In genomic region chr11:100721776-100722492, GRCm38 (mm10) we compare ENCODE assay signal across 10 mouse cellular contexts. TPM values are rescaled to one million over a fixed set of nuclear protein-coding genes. Genes with fewer than 3 reads are reported as not detected.
DNase-seq lines count a peak whose midpoint lies in the region; ATAC-seq and TF ChIP-seq lines count a peak whose summit lies in the region.
"Had no signal": no experiment of that assay in that cellular context is flagged by ENCODE, and none has a peak within 500 bp of the region (broad histone marks: within the 10 kb centered on the region; RNA-seq: fewer than 3 reads in every experiment).

No protein-coding gene starts in this region.

- ATAC-seq in megakaryocyte-erythroid progenitor cell, adult 5-6 weeks (replicated peaks; ENCODE audit: low FRiP score, low TSS enrichment, poor library complexity, severe bottlenecking): peak; percentile 86
- no peak for ATAC-seq in inflammation-experienced regulatory T-cells, adult 6 months
- ATAC-seq: forebrain, embryonic 14.5 days had no signal

- H3K4me1 ChIP-seq in cortical plate, adult 2 months (ENCODE audit: control insufficient read depth, insufficient read depth, low read length): peaks cover 26% of the 10 kb centered on the region

- TF ChIP-seq CTCF in layer of hippocampus, adult 2 months (conservative IDR thresholded peaks at IDR 0.05): no peak
- TF ChIP-seq CTCF in cortical plate, adult 2 months (IDR thresholded peaks at IDR 0.05; ENCODE audit: extremely low read depth, insufficient read depth, low read length): no peak

- H3K4me3 ChIP-seq in layer of hippocampus, adult 2 months: no peak overlapping the region
- H3K4me3 ChIP-seq in cortical plate, adult 2 months (ENCODE audit: insufficient read depth, low read length): no peak overlapping the region

- no peak for TF ChIP-seq POLR2A in cortical plate, adult 2 months (IDR thresholded peaks at IDR 0.05; ENCODE audit: extremely low read depth, insufficient read depth, low read length)

- no peak for DNase-seq in layer of hippocampus, adult 2 months (ENCODE audit: low spot score in 2 of 2)
- DNase-seq in layer of hippocampus, postnatal 14 days (ENCODE audit: low spot score in 2 of 2): no peak
- DNase-seq in kidney, adult 8-10 months: peak; percentile 81 to 84
- no peak for DNase-seq in c-Kit-positive CD71-positive TER-119-positive erythroid progenitor cells, embryonic 14.5 days (ENCODE audit: low spot score)
- no peak for DNase-seq in cerebellum, postnatal 36 days

- peak overlapping the region; percentile 87 for H3K27ac ChIP-seq in layer of hippocampus, adult 2 months
- H3K27ac ChIP-seq in cortical plate, adult 2 months (ENCODE audit: insufficient read depth, low read length): peak overlapping the region; percentile 60

RNA-seq across cellular contexts. Expression of gene Hspb9, which starts 8.3 kb away (rescaled TPM):
- total RNA-seq in layer of hippocampus, adult 2 months (2021): not detected
- not detected for total RNA-seq in layer of hippocampus, postnatal 14 days (2021)
- 0.19 TPM in 1 of 2 replicates, not detected in the other for polyA plus RNA-seq in cortical plate, adult 2 months (2012; rRNA removed)
- not detected in 2 replicates for total RNA-seq in megakaryocyte-erythroid progenitor cell, adult 5-6 weeks (2014; fragmentation: Nextera tagmentation)
- not detected in 2 replicates for total RNA-seq in megakaryocyte-erythroid progenitor cell, adult 5-6 weeks (2017)
- polyA plus RNA-seq in inflammation-experienced regulatory T-cells, adult 6 months (2017; shearing (Covaris generic)): 1 to 10 TPM in 1 of 3 experiments, not detected in 2; 1.1 TPM
- total RNA-seq: monocyte, adult 5-6 weeks had no signal
- polyA plus RNA-seq: forebrain, embryonic 14.5 days had no signal

RNA-seq across cellular contexts. Expression of gene Kat2a, which starts 9.7 kb away (rescaled TPM):
- 10 to 100 TPM; 55.4 to 57.8 TPM for total RNA-seq in layer of hippocampus, adult 2 months (2021)
- total RNA-seq in layer of hippocampus, postnatal 14 days (2021): 10 to 100 TPM; 54.5 to 59.7 TPM
- polyA plus RNA-seq in cortical plate, adult 2 months (2012; rRNA removed): 64.4 and 65.2 TPM in 2 replicates
- total RNA-seq in megakaryocyte-erythroid progenitor cell, adult 5-6 weeks (2014; fragmentation: Nextera tagmentation): 60.8 and 61.6 TPM in 2 replicates
- 15.2 and 30.5 TPM in 2 replicates for total RNA-seq in megakaryocyte-erythroid progenitor cell, adult 5-6 weeks (2017)
- 10 to 100 TPM in 2 of 3 experiments, 1 to 10 TPM in 1; 7.0 to 12.4 (median 12.4) TPM for polyA plus RNA-seq in inflammation-experienced regulatory T-cells, adult 6 months (2017; shearing (Covaris generic))

RNA-seq across cellular contexts. Expression of gene Rab5c, which starts 16.1 kb away (rescaled TPM):
- 100 to 1,000 TPM; 137 to 148 TPM for total RNA-seq in layer of hippocampus, adult 2 months (2021)
- total RNA-seq in layer of hippocampus, postnatal 14 days (2021): 100 to 1,000 TPM; 145 to 150 TPM
- 196 and 207 TPM in 2 replicates for polyA plus RNA-seq in cortical plate, adult 2 months (2012; rRNA removed)
- 77.5 and 147 TPM in 2 replicates for total RNA-seq in megakaryocyte-erythroid progenitor cell, adult 5-6 weeks (2014; fragmentation: Nextera tagmentation)
- 81.5 and 95.4 TPM in 2 replicates for total RNA-seq in megakaryocyte-erythroid progenitor cell, adult 5-6 weeks (2017)
- polyA plus RNA-seq in inflammation-experienced regulatory T-cells, adult 6 months (2017; shearing (Covaris generic)): 10 to 100 TPM; 24.7 to 54.7 (median 48.7) TPM

RNA-seq across cellular contexts. Expression of gene Dhx58, which starts 17.9 kb away (rescaled TPM):
- 1 to 10 TPM; 1.6 to 2.3 TPM for total RNA-seq in layer of hippocampus, adult 2 months (2021)
- 1 to 10 TPM in 1 of 2 experiments, under 1 TPM in 1; 0.93 to 1.4 TPM for total RNA-seq in layer of hippocampus, postnatal 14 days (2021)
- 3.3 and 3.7 TPM in 2 replicates for polyA plus RNA-seq in cortical plate, adult 2 months (2012; rRNA removed)
- 14.2 and 16.4 TPM in 2 replicates for total RNA-seq in megakaryocyte-erythroid progenitor cell, adult 5-6 weeks (2014; fragmentation: Nextera tagmentation)
- total RNA-seq in megakaryocyte-erythroid progenitor cell, adult 5-6 weeks (2017): 11.8 and 12.9 TPM in 2 replicates
- 10 to 100 TPM; 27.4 to 48.6 (median 29.4) TPM for polyA plus RNA-seq in inflammation-experienced regulatory T-cells, adult 6 months (2017; shearing (Covaris generic))

RNA-seq across cellular contexts. Expression of gene Zfp385c, which starts 29.7 kb away (rescaled TPM):
- under 1 TPM; 0.20 to 0.67 TPM for total RNA-seq in layer of hippocampus, adult 2 months (2021)
- 1 to 10 TPM in 1 of 2 experiments, under 1 TPM in 1; 0.17 to 1.2 TPM for total RNA-seq in layer of hippocampus, postnatal 14 days (2021)
- 0.17 and 0.62 TPM in 2 replicates for polyA plus RNA-seq in cortical plate, adult 2 months (2012; rRNA removed)
- not detected in 2 replicates for total RNA-seq in megakaryocyte-erythroid progenitor cell, adult 5-6 weeks (2014; fragmentation: Nextera tagmentation)
- total RNA-seq in megakaryocyte-erythroid progenitor cell, adult 5-6 weeks (2017): not detected in 2 replicates
- polyA plus RNA-seq in inflammation-experienced regulatory T-cells, adult 6 months (2017; shearing (Covaris generic)): not detected
- polyA plus RNA-seq: forebrain, embryonic 14.5 days had no signal

Comparison
In these comparisons a context has a peak if more than half of its experiments do, and no peak if none do; other contexts are left out.
1. DNase-seq: peak in kidney, adult 8-10 months (2 of 2); none in layer of hippocampus, adult 2 months (0 of 2), layer of hippocampus, postnatal 14 days (0 of 2), c-Kit-positive CD71-positive TER-119-positive erythroid progenitor cells, embryonic 14.5 days (single experiment) and cerebellum, postnatal 36 days (0 of 2).